Mouse (Mus musculus) heart, embryonic 13.5 days (tissue): ENCODE measurements around the gene Styxl1. TPM values are rescaled to one million over a fixed set of nuclear protein-coding genes. Genes with fewer than 3 reads are reported as not detected.
A peak's percentile ranks its signal among the peaks of the same experiment; 100 is the strongest.

Experiments used
- ATAC-seq: fragments of 200-750 bp; cut with Nextera tagmentation; 2 replicates; pipeline ENCODE4 v1.8.0; 2017; ENCODE audit warnings: moderate TSS enrichment; ENCODE audit not compliant: insufficient number of reproducible peaks, low FRiP score, low TSS enrichment; ENCODE audit errors: extremely low read depth
- H3K27ac ChIP-seq: fragments of 300-500 bp; sonication (generic); replicated peaks from 2 replicates; pipeline ENCODE4 v1.5.1; 2015; ENCODE audit warnings: moderate library complexity, mild to moderate bottlenecking, inconsistent platforms
- H3K27me3 ChIP-seq: fragments of 300-500 bp; sonication (generic); replicated peaks from 2 replicates; pipeline ENCODE4 v1.6.1; 2015; ENCODE audit warnings: mild to moderate bottlenecking, inconsistent platforms
- H3K36me3 ChIP-seq: fragments of 300-500 bp; sonication (generic); 2 replicates; pipeline ENCODE4 v1.6.1; 2015; ENCODE audit warnings: mild to moderate bottlenecking, inconsistent platforms
- H3K4me1 ChIP-seq: fragments of 300-500 bp; sonication (generic); 2 replicates; pipeline ENCODE4 v1.6.1; 2015; ENCODE audit warnings: inconsistent platforms
- H3K4me2 ChIP-seq: fragments of 300-500 bp; sonication (generic); 2 replicates; pipeline ENCODE4 v1.6.1; 2015; ENCODE audit warnings: inconsistent platforms, mild to moderate bottlenecking, moderate library complexity
- H3K4me3 ChIP-seq: fragments of 300-500 bp; sonication (generic); 2 replicates; pipeline ENCODE4 v1.5.1; 2015; ENCODE audit warnings: moderate library complexity, mild to moderate bottlenecking, inconsistent platforms
- H3K9ac ChIP-seq: fragments of 300-500 bp; sonication (generic); 2 replicates; pipeline ENCODE4 v1.6.1; 2015; ENCODE audit warnings: inconsistent platforms, mild to moderate bottlenecking, moderate library complexity
- H3K9me3 ChIP-seq: fragments of 300-500 bp; sonication (generic); 2 replicates; pipeline ENCODE4 v1.6.1; 2016; ENCODE audit warnings: inconsistent platforms
- WGBS: fragments of 180-500 bp; shearing (Covaris S2); methylation state at CpG from one replicate; pipeline ENCODE4 v1.1.7; 2015; ENCODE audit warnings: mixed read lengths; 5-methylcytosine and 5-hydroxymethylcytosine counted together
- polyA plus RNA-seq: library from polyadenylated mRNA; unstranded; fragments of >200 nt; fragmentation: Nextera tagmentation; extraction: Ambion mirVana; gene quantifications from 2 replicates; pipeline ENCODE4 v1.2.1, GENCODE M21; 2015

Styxl1 gene
- polyA plus RNA-seq, 1 experiment from 2014 or later, result not detected

GRCm38 (mm10) chr5:135763526-135763925 is 14.7 kb downstream of the Styxl1 start:
- no peaks in the 10 kb centered on the region for H3K9me3 ChIP-seq
- H3K27ac ChIP-seq, result no peak overlapping the region
- H3K4me1 ChIP-seq, result no peaks in the 10 kb centered on the region
- peaks cover 19% of the 10 kb centered on the region for H3K27me3 ChIP-seq
- WGBS, result 3% methylated on average over 7 of the region's 7 CpGs
- no peak; the same call in 1 of the 2 replicates for ATAC-seq
- H3K4me3 ChIP-seq, result no peak overlapping the region
- no peak overlapping the region for H3K4me2 ChIP-seq
- no peak overlapping the region for H3K9ac ChIP-seq
- no peaks in the 10 kb centered on the region for H3K36me3 ChIP-seq

GRCm38 (mm10) chr5:135761881-135762280 is 16.3 kb downstream of the Styxl1 start:
- ATAC-seq, result no peak
- Histone ChIP-seq H3K4me2 (no peak overlapping the region), H3K36me3 (no peaks in the 10 kb centered on the region), H3K4me1 (no peaks in the 10 kb centered on the region), H3K9me3 (no peaks in the 10 kb centered on the region), H3K9ac (no peak overlapping the region), H3K27me3 (peaks cover 19% of the 10 kb centered on the region), H3K4me3 (no peak overlapping the region), H3K27ac (no peak overlapping the region)
- 57% methylated on average over 3 of the region's 3 CpGs for WGBS

- H3K4me2 ChIP-seq, result no peak overlapping the region
- ATAC-seq, result no peak
- H3K4me3 ChIP-seq, result no peak overlapping the region
- H3K27me3 ChIP-seq, result peaks cover 7% of the 10 kb centered on the region; the same call in 1 of the 2 replicates
- no peak overlapping the region for H3K27ac ChIP-seq
- peaks cover 10% of the 10 kb centered on the region for H3K9me3 ChIP-seq
- no peaks in the 10 kb centered on the region for H3K4me1 ChIP-seq
- no peak overlapping the region for H3K9ac ChIP-seq
- no peaks in the 10 kb centered on the region for H3K36me3 ChIP-seq
- WGBS, result 62% methylated on average over 2 of the region's 2 CpGs
These were observed 26.6 kb downstream of the Styxl1 start for GRCm38 (mm10) chr5:135751595-135751994.

GRCm38 (mm10) chr5:135751041-135751440 is 27.1 kb downstream of the Styxl1 start:
- no peak for ATAC-seq
- Histone ChIP-seq H3K4me2 (no peak overlapping the region), H3K27ac (no peak overlapping the region), H3K4me1 (no peaks in the 10 kb centered on the region), H3K4me3 (no peak overlapping the region), H3K9me3 (peaks cover 10% of the 10 kb centered on the region), H3K36me3 (no peaks in the 10 kb centered on the region), H3K9ac (no peak overlapping the region), H3K27me3 (peaks cover 7% of the 10 kb centered on the region; the same call in 1 of the 2 replicates)
- WGBS, result 50% methylated on average over 1 of the region's 1 CpGs

GRCm38 (mm10) chr5:135744742-135745141 is 33.4 kb downstream of the Styxl1 start:
- peaks cover 19% of the 10 kb centered on the region for H3K36me3 ChIP-seq
- H3K27ac ChIP-seq, result peak overlapping the region; percentile 82
- H3K4me3 ChIP-seq, result peak overlapping the region; percentile 97
- ATAC-seq, result no peak
- no peaks in the 10 kb centered on the region; the same call in 1 of the 2 replicates for H3K27me3 ChIP-seq
- peak overlapping the region; percentile 82 for H3K9ac ChIP-seq
- H3K4me2 ChIP-seq, result peak overlapping the region; percentile 75
- WGBS, result 22% methylated on average over 12 of the region's 12 CpGs
- H3K9me3 ChIP-seq, result peaks cover 10% of the 10 kb centered on the region
- peaks cover 16% of the 10 kb centered on the region for H3K4me1 ChIP-seq

- 0% methylated on average over 60 of the region's 60 CpGs for WGBS
- Histone ChIP-seq H3K27ac (peak within 1 kb of the TSS; percentile 82), H3K36me3 (peaks cover 24% of the 10 kb centered on the region), H3K4me1 (peaks cover 16% of the 10 kb centered on the region), H3K9ac (peak within 1 kb of the TSS; percentile 92), H3K4me3 (peak within 1 kb of the TSS; percentile 97), H3K4me2 (peak within 1 kb of the TSS; percentile 75), H3K9me3 (peaks cover 10% of the 10 kb centered on the region), H3K27me3 (no peaks in the 10 kb centered on the region)
- peak; percentile 87 for ATAC-seq
These were observed 34.2 kb downstream of the Styxl1 start, which contains the start of gene Tmem120a for GRCm38 (mm10) chr5:135743741-135744609. Tmem120a (minus strand) TSS chr5:135744448.

GRCm38 (mm10) chr5:135742941-135743740 is 35.0 kb downstream of the Styxl1 start:
- no peak for ATAC-seq
- Histone ChIP-seq H3K27me3 (no peaks in the 10 kb centered on the region), H3K27ac (no peak overlapping the region), H3K9me3 (peaks cover 10% of the 10 kb centered on the region), H3K9ac (peak overlapping the region; percentile 92), H3K4me1 (peaks cover 16% of the 10 kb centered on the region), H3K4me2 (peak overlapping the region; percentile 75), H3K36me3 (peaks cover 24% of the 10 kb centered on the region), H3K4me3 (peak overlapping the region; percentile 97)
- WGBS, result 23% methylated on average over 18 of the region's 18 CpGs

- Histone ChIP-seq H3K4me1 (peaks cover 18% of the 10 kb centered on the region), H3K27ac (no peak overlapping the region), H3K4me2 (no peak overlapping the region), H3K9ac (no peak overlapping the region), H3K36me3 (peaks cover 28% of the 10 kb centered on the region), H3K9me3 (peaks cover 2% of the 10 kb centered on the region; the same call in 1 of the 2 replicates), H3K27me3 (no peaks in the 10 kb centered on the region), H3K4me3 (no peak overlapping the region)
- 51% methylated on average over 10 of the region's 10 CpGs for WGBS
- ATAC-seq, result no peak
These were observed 36.0 kb downstream of the Styxl1 start for GRCm38 (mm10) chr5:135742156-135742555.

GRCm38 (mm10) chr5:135738266-135738665 is 39.9 kb downstream of the Styxl1 start:
- Histone ChIP-seq H3K9ac (no peak overlapping the region), H3K27me3 (no peaks in the 10 kb centered on the region), H3K4me1 (peaks cover 12% of the 10 kb centered on the region), H3K4me3 (no peak overlapping the region), H3K9me3 (no peaks in the 10 kb centered on the region), H3K36me3 (peaks cover 67% of the 10 kb centered on the region), H3K27ac (no peak overlapping the region), H3K4me2 (no peak overlapping the region)
- 20% methylated on average over 6 of the region's 6 CpGs for WGBS
- no peak for ATAC-seq

GRCm38 (mm10) chr5:135737154-135737553 is 41.0 kb downstream of the Styxl1 start:
- H3K27me3 ChIP-seq, result no peaks in the 10 kb centered on the region
- peaks cover 6% of the 10 kb centered on the region; the same call in 1 of the 2 replicates for H3K4me1 ChIP-seq
- H3K36me3 ChIP-seq, result peaks cover 78% of the 10 kb centered on the region
- ATAC-seq, result no peak
- H3K9me3 ChIP-seq, result no peaks in the 10 kb centered on the region
- H3K27ac ChIP-seq, result no peak overlapping the region
- no peak overlapping the region for H3K9ac ChIP-seq
- no peak overlapping the region for H3K4me2 ChIP-seq
- no peak overlapping the region for H3K4me3 ChIP-seq
- 56% methylated on average over 7 of the region's 7 CpGs for WGBS

GRCm38 (mm10) chr5:135736544-135736943 is 41.6 kb downstream of the Styxl1 start:
- WGBS, result 91% methylated on average over 16 of the region's 16 CpGs
- H3K27me3 ChIP-seq, result no peaks in the 10 kb centered on the region
- peaks cover 6% of the 10 kb centered on the region; the same call in 1 of the 2 replicates for H3K4me1 ChIP-seq
- no peak overlapping the region for H3K4me3 ChIP-seq
- H3K4me2 ChIP-seq, result no peak overlapping the region
- no peak overlapping the region for H3K27ac ChIP-seq
- ATAC-seq, result no peak
- no peak overlapping the region for H3K9ac ChIP-seq
- H3K9me3 ChIP-seq, result no peaks in the 10 kb centered on the region
- H3K36me3 ChIP-seq, result peaks cover 80% of the 10 kb centered on the region
